Mouse (Mus musculus) liver, embryonic 11.5 days (tissue): ENCODE results near the gene Cth. TPM values are rescaled to one million over a fixed set of nuclear protein-coding genes. Genes with fewer than 3 reads are reported as not detected.

Experiments used
- ATAC-seq: fragments of 200-750 bp; cut with Nextera tagmentation; replicated peaks from 2 replicates; pipeline ENCODE4 v1.8.0; 2017; ENCODE audit warnings: moderate number of reproducible peaks, mild to moderate bottlenecking, moderate TSS enrichment, moderate library complexity; ENCODE audit not compliant: low FRiP score
- DNase-seq: peaks from one replicate; pipeline ENCODE4 v3.0.0-alpha.2; 2017; ENCODE audit warnings: low spot score
- H3K27ac ChIP-seq: fragments of 300-500 bp; sonication (generic); 2 replicates; pipeline ENCODE4 v1.5.1; 2014; ENCODE audit warnings: mild to moderate bottlenecking, low read depth, low read length, control low read depth
- H3K27me3 ChIP-seq: fragments of 300-500 bp; sonication (generic); replicated peaks from 2 replicates; pipeline ENCODE4 v1.6.1; 2014; ENCODE audit warnings: low read length, mixed read lengths; ENCODE audit not compliant: control insufficient read depth, insufficient read depth
- H3K36me3 ChIP-seq: fragments of 300-500 bp; sonication (generic); 2 replicates; pipeline ENCODE4 v1.6.1; 2014; ENCODE audit warnings: mild to moderate bottlenecking, low read length, moderate library complexity, mixed read lengths; ENCODE audit not compliant: control insufficient read depth, insufficient read depth
- H3K4me1 ChIP-seq: fragments of 300-500 bp; sonication (generic); replicated peaks from 2 replicates; pipeline ENCODE4 v1.6.1; 2014; ENCODE audit warnings: low read length, mixed read lengths; ENCODE audit not compliant: control insufficient read depth, insufficient read depth
- H3K4me2 ChIP-seq: fragments of 300-500 bp; sonication (generic); 2 replicates; pipeline ENCODE4 v1.6.1; 2014; ENCODE audit warnings: mild to moderate bottlenecking, control low read depth, moderate library complexity
- H3K4me3 ChIP-seq: fragments of 300-500 bp; sonication (generic); 2 replicates; pipeline ENCODE4 v1.5.1; 2014; ENCODE audit warnings: low read depth, low read length, control low read depth
- H3K9ac ChIP-seq: fragments of 300-500 bp; sonication (generic); 2 replicates; pipeline ENCODE4 v1.6.1; 2014; ENCODE audit warnings: low read depth, low read length, control low read depth
- H3K9me3 ChIP-seq: fragments of 300-500 bp; sonication (generic); 2 replicates; pipeline ENCODE4 v1.6.1; 2016; ENCODE audit warnings: low read length, inconsistent platforms, mixed read lengths; ENCODE audit not compliant: control insufficient read depth
- WGBS: fragments of 180-500 bp; shearing (Covaris S2); extraction: QIAGEN DNeasy Blood & Tissue Kit; methylation state at CpG from one replicate; pipeline ENCODE4 v1.1.7; 2014; 5-methylcytosine and 5-hydroxymethylcytosine counted together
- polyA plus RNA-seq: library from polyadenylated mRNA; unstranded; fragments of >200 nt; fragmentation: Nextera tagmentation; extraction: Ambion mirVana; gene quantifications from 2 replicates; pipeline ENCODE4 v1.2.1, GENCODE M21; 2014

The Cth gene
- polyA plus RNA-seq, 1 experiment from 2014 or later = 31.6 TPM

GRCm38 (mm10) chr3:157897645-157898044, 27.2 kb downstream of the Cth start:
- no peak for ATAC-seq
- Histone ChIP-seq H3K9me3 (no peaks in the 10 kb centered on the region), H3K4me1 (no peaks in the 10 kb centered on the region), H3K4me2 (no peak overlapping the region), H3K9ac (no peak overlapping the region), H3K36me3 (no peaks in the 10 kb centered on the region), H3K27me3 (no peaks in the 10 kb centered on the region), H3K27ac (no peak overlapping the region), H3K4me3 (no peak overlapping the region)
- DNase-seq = no peak
- 76% methylated on average over 3 of the region's 3 CpGs for WGBS

GRCm38 (mm10) chr3:157891819-157892218, 33.1 kb downstream of the Cth start:
- H3K4me3 ChIP-seq = no peak overlapping the region
- H3K36me3 ChIP-seq = no peaks in the 10 kb centered on the region
- no peak overlapping the region for H3K4me2 ChIP-seq
- DNase-seq = no peak
- H3K9me3 ChIP-seq = no peaks in the 10 kb centered on the region
- H3K27ac ChIP-seq = no peak overlapping the region
- H3K9ac ChIP-seq = no peak overlapping the region
- no peaks in the 10 kb centered on the region for H3K27me3 ChIP-seq
- ATAC-seq = no peak
- H3K4me1 ChIP-seq = no peaks in the 10 kb centered on the region

- no peak overlapping the region for H3K27ac ChIP-seq
- no peaks in the 10 kb centered on the region for H3K36me3 ChIP-seq
- H3K4me1 ChIP-seq = no peaks in the 10 kb centered on the region
- no peak overlapping the region for H3K4me2 ChIP-seq
- DNase-seq = no peak
- H3K27me3 ChIP-seq = no peaks in the 10 kb centered on the region
- H3K9ac ChIP-seq = no peak overlapping the region
- no peak for ATAC-seq
- WGBS = 85% methylated on average over 6 of the region's 6 CpGs
- H3K4me3 ChIP-seq = no peak overlapping the region
- no peaks in the 10 kb centered on the region for H3K9me3 ChIP-seq
Observed at GRCm38 (mm10) chr3:157884081-157884643, 40.7 kb downstream of the Cth start.

GRCm38 (mm10) chr3:157883085-157883484, 41.8 kb downstream of the Cth start:
- ATAC-seq = no peak

GRCm38 (mm10) chr3:157881992-157882391, 42.9 kb downstream of the Cth start:
- no peaks in the 10 kb centered on the region for H3K36me3 ChIP-seq
- H3K9me3 ChIP-seq = no peaks in the 10 kb centered on the region
- DNase-seq = no peak
- H3K27ac ChIP-seq = no peak overlapping the region
- no peaks in the 10 kb centered on the region for H3K27me3 ChIP-seq
- H3K4me1 ChIP-seq = no peaks in the 10 kb centered on the region
- no peak; the same call in 1 of the 2 replicates for ATAC-seq
- no peak overlapping the region for H3K9ac ChIP-seq
- no peak overlapping the region for H3K4me3 ChIP-seq
- no peak overlapping the region for H3K4me2 ChIP-seq
- 83% methylated on average over 3 of the region's 3 CpGs for WGBS

More at GRCm38 (mm10) chr3:157883085-157883484, 41.8 kb downstream of the Cth start:
- WGBS = 72% methylated on average over 4 of the region's 4 CpGs
- Histone ChIP-seq H3K4me1 (no peaks in the 10 kb centered on the region), H3K27ac (no peak overlapping the region), H3K36me3 (no peaks in the 10 kb centered on the region), H3K9ac (no peak overlapping the region), H3K4me2 (no peak overlapping the region), H3K27me3 (no peaks in the 10 kb centered on the region), H3K9me3 (no peaks in the 10 kb centered on the region), H3K4me3 (no peak overlapping the region)
- DNase-seq = no peak

- no peaks in the 10 kb centered on the region for H3K4me1 ChIP-seq
- DNase-seq = no peak
- WGBS = 81% methylated on average over 3 of the region's 3 CpGs
- no peak overlapping the region for H3K9ac ChIP-seq
- no peaks in the 10 kb centered on the region for H3K36me3 ChIP-seq
- H3K27me3 ChIP-seq = no peaks in the 10 kb centered on the region
- H3K9me3 ChIP-seq = no peaks in the 10 kb centered on the region
- no peak overlapping the region for H3K4me2 ChIP-seq
- no peak overlapping the region for H3K27ac ChIP-seq
- no peak overlapping the region for H3K4me3 ChIP-seq
- ATAC-seq = no peak
Observed at GRCm38 (mm10) chr3:157880983-157881382, 43.9 kb downstream of the Cth start.

- Histone ChIP-seq H3K9ac (no peak overlapping the region), H3K36me3 (no peaks in the 10 kb centered on the region), H3K9me3 (no peaks in the 10 kb centered on the region), H3K4me1 (no peaks in the 10 kb centered on the region), H3K27ac (no peak overlapping the region), H3K27me3 (no peaks in the 10 kb centered on the region), H3K4me3 (no peak overlapping the region), H3K4me2 (no peak overlapping the region)
- DNase-seq (no peak), ATAC-seq (no peak)
Observed at GRCm38 (mm10) chr3:157877847-157878246, 47.0 kb downstream of the Cth start.

- Histone ChIP-seq H3K9me3 (no peaks in the 10 kb centered on the region), H3K27ac (no peak overlapping the region), H3K27me3 (no peaks in the 10 kb centered on the region), H3K9ac (no peak overlapping the region), H3K4me3 (no peak overlapping the region), H3K36me3 (no peaks in the 10 kb centered on the region), H3K4me2 (no peak overlapping the region), H3K4me1 (no peaks in the 10 kb centered on the region)
- 52% methylated on average over 11 of the region's 11 CpGs for WGBS
- ATAC-seq (no peak), DNase-seq (no peak)
Observed at GRCm38 (mm10) chr3:157876439-157877156, 48.3 kb downstream of the Cth start.

GRCm38 (mm10) chr3:157872897-157873296, 52.0 kb downstream of the Cth start:
- no peak for ATAC-seq
- H3K36me3 ChIP-seq = no peaks in the 10 kb centered on the region
- 67% methylated on average over 4 of the region's 4 CpGs for WGBS
- H3K27ac ChIP-seq = no peak overlapping the region
- DNase-seq = no peak
- no peak overlapping the region for H3K4me3 ChIP-seq
- H3K4me2 ChIP-seq = no peak overlapping the region
- H3K9ac ChIP-seq = no peak overlapping the region
- no peaks in the 10 kb centered on the region for H3K27me3 ChIP-seq
- H3K4me1 ChIP-seq = no peaks in the 10 kb centered on the region
- H3K9me3 ChIP-seq = no peaks in the 10 kb centered on the region
